Mouse (Mus musculus) lung, postnatal 0 days (tissue): ENCODE measurements around the gene Enah.

Source experiments
- CTCF ChIP-seq: IDR thresholded peaks from 2 replicates; pipeline ENCODE4 v1.5.1; 2016; ENCODE audit warnings: antibody characterized with exemption, mild to moderate bottlenecking
- EP300 ChIP-seq: IDR thresholded peaks from 2 replicates; pipeline ENCODE4 v1.6.1; 2016; ENCODE audit warnings: antibody characterized with exemption, mild to moderate bottlenecking, control low read depth

DNA sequence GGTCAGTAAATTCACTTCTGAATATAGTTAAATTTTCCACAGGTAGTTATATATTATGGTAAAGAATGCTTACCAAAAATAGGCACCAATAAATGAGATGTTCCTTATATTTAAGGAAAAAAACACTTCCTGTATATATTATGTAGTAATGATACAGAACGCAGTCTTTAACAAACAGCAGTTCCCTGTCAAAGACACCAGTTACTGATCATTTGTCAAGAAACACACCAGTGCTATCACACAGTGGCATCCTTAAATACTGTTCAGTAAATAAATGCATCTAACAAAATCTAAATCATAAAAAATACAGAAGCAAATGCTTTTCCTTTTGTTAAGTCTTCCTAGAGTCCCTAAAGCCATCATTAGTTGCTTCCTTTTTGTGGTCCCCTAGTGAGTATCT, 54.5 kb downstream of the Enah start:
- TF ChIP-seq EP300 = no peak
- no peak for TF ChIP-seq CTCF
